Comparison of ENCODE assay signal across 8 mouse cellular contexts in the genomic region with DNA sequence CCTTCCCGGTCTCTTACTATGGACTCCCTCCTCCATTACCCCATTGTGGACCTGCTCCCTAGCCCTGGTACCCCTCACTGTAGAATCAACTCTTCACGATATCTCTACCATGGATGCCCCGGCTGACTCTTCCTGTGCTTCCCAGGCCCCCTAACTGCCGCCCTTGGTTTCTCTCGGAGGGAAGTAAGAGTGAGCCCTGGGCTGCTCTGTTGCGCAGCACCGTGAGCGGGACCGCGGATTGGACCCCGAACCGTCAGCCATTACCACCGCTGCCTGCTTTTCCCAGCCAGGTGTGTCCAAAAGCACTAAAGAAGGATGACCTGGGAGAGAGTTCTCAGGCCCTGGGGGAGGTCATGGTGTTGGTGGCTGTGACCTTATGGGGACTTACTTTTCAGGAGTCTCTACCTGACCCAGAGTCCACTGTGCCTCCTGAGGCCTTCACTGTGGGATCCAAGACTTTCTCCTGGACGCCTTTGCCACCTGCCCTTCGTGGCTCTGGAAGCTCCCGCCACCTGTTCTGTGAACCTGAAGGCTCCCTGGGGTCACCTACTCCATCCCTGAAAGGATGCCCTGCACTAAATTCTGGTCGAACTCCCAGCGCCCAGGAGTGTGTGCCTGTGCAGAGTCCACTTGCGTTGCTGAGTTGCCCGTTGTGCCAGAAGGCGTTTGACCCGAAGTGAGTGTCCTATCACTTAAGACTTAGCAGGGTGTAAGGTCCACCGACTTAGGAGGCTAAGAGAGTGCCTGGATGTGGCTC. TPM values are rescaled to one million over a fixed set of nuclear protein-coding genes. Genes with fewer than 3 reads are reported as not detected.
DNase-seq lines count a peak whose midpoint lies in the region; ATAC-seq and TF ChIP-seq lines count a peak whose summit lies in the region.

No protein-coding gene starts in this region.

- H3K27ac ChIP-seq in limb, embryonic 10.5 days, result peak overlapping the region; percentile 98
- peak overlapping the region; percentile 99 for H3K27ac ChIP-seq in midbrain, embryonic 14.5 days (replicated peaks; ENCODE audit: low read depth, low read length)

- TF ChIP-seq CTCF in G1E (IDR thresholded peaks at IDR 0.05; ENCODE audit: low read depth, low read length), result no peak

- no peaks in the 10 kb centered on the region for H3K9me3 ChIP-seq in G1E (replicated peaks)
- no peaks in the 10 kb centered on the region for H3K9me3 ChIP-seq in limb, embryonic 10.5 days (replicated peaks)
- H3K9me3 ChIP-seq in midbrain, embryonic 14.5 days (ENCODE audit: control insufficient read depth, low read length), result no peaks in the 10 kb centered on the region

- peaks cover 7% of the 10 kb centered on the region; the same call in 1 of the 2 replicates for H3K27me3 ChIP-seq in G1E (ENCODE audit: insufficient read depth, low read length)
- H3K27me3 ChIP-seq in limb, embryonic 10.5 days (ENCODE audit: low read depth, poor library complexity, severe bottlenecking), result no peaks in the 10 kb centered on the region
- no peaks in the 10 kb centered on the region for H3K27me3 ChIP-seq in midbrain, embryonic 14.5 days (ENCODE audit: control insufficient read depth, insufficient read depth, low read length)

- H3K9ac ChIP-seq in midbrain, embryonic 14.5 days (replicated peaks; ENCODE audit: low read length), result peak overlapping the region; percentile 90

- peak; percentile 41 to 53 for DNase-seq in layer of hippocampus, postnatal 10 days (ENCODE audit: low spot score in 2 of 2)
- no peak for DNase-seq in layer of hippocampus, adult 18-20 months (ENCODE audit: low spot score in 2 of 2)
- peak; percentile 20 for DNase-seq in G1E (ENCODE audit: low spot score)
- DNase-seq in embryo, embryonic 11 days, result peak; percentile 48
- peak; percentile 31 for DNase-seq in heart, postnatal 4 days
- no peak for DNase-seq in limb, embryonic 10.5 days (ENCODE audit: low spot score)
- peak; percentile 18 for DNase-seq in midbrain, embryonic 14.5 days
- DNase-seq in right cerebral cortex, adult 18-20 months, result no peak

- 13% methylated on average over 23 of the region's 23 CpGs for WGBS in limb, embryonic 10.5 days
- WGBS in midbrain, embryonic 14.5 days, result 9% methylated on average over 23 of the region's 23 CpGs

- H3K4me1 ChIP-seq in G1E (ENCODE audit: insufficient read depth, low read depth, low read length), result peaks cover 45% of the 10 kb centered on the region
- peaks cover 49% of the 10 kb centered on the region for H3K4me1 ChIP-seq in limb, embryonic 10.5 days
- peaks cover 20% of the 10 kb centered on the region for H3K4me1 ChIP-seq in midbrain, embryonic 14.5 days (ENCODE audit: control insufficient read depth, insufficient read depth, low read length)

- H3K4me2 ChIP-seq in midbrain, embryonic 14.5 days (ENCODE audit: low read length), result peak overlapping the region; percentile 95

- peak overlapping the region; percentile 78 for H3K4me3 ChIP-seq in G1E (ENCODE audit: low read depth, low read length)
- H3K4me3 ChIP-seq in limb, embryonic 10.5 days, result peak overlapping the region; percentile 80
- H3K4me3 ChIP-seq in midbrain, embryonic 14.5 days (replicated peaks; ENCODE audit: low read depth, low read length), result peak overlapping the region; percentile 63

- peak; percentile 18; the same call in 1 of the 2 replicates for ATAC-seq in G1E (ENCODE audit: extremely low read depth, insufficient number of reproducible peaks, low FRiP score, poor library complexity, severe bottlenecking)
- peak; percentile 25 for ATAC-seq in midbrain, embryonic 14.5 days (ENCODE audit: low FRiP score, low TSS enrichment)

- H3K36me3 ChIP-seq in G1E (replicated peaks), result peaks cover 31% of the 10 kb centered on the region
- H3K36me3 ChIP-seq in limb, embryonic 10.5 days, result peaks cover 26% of the 10 kb centered on the region
- H3K36me3 ChIP-seq in midbrain, embryonic 14.5 days (ENCODE audit: control insufficient read depth, insufficient read depth, low read length), result peaks cover 7% of the 10 kb centered on the region; the same call in 1 of the 2 replicates

RNA-seq across cellular contexts. Expression of a gene that starts 0.9 kb away (rescaled TPM):
- 10 to 100 TPM; 22.2 to 24.3 TPM for total RNA-seq in layer of hippocampus, postnatal 10 days (2021)
- total RNA-seq in layer of hippocampus, adult 18-20 months (2021), result 10 to 100 TPM; 27.5 to 31.8 TPM
- total RNA-seq in G1E (2014; fragmentation: Nextera tagmentation) (24.4 and 24.9 TPM in 2 replicates), G1E (2017) (23.5 and 29.3 TPM in 2 replicates)
- 43.5 and 45.5 TPM in 2 replicates for polyA plus RNA-seq in G1E (2012)
- 10 to 100 TPM; 31.7 to 31.9 TPM for total RNA-seq in heart, postnatal 4 days (2021)
- 104 and 107 TPM in 2 replicates for polyA plus RNA-seq in limb, embryonic 10.5 days (2016; fragmentation: Nextera tagmentation; extraction: Ambion mirVana)
- polyA plus RNA-seq in midbrain, embryonic 14.5 days (2014; fragmentation: Nextera tagmentation; extraction: Ambion mirVana), result 74.1 and 85.6 TPM in 2 replicates

RNA-seq across cellular contexts. Expression of a gene that starts 28.1 kb away (rescaled TPM):
- 100 to 1,000 TPM; 118 TPM for total RNA-seq in layer of hippocampus, postnatal 10 days (2021)
- total RNA-seq in layer of hippocampus, adult 18-20 months (2021), result 100 to 1,000 TPM; 136 to 138 TPM
- total RNA-seq in G1E (2014; fragmentation: Nextera tagmentation), result 58.4 and 67.3 TPM in 2 replicates
- 15.3 and 16.9 TPM in 2 replicates for total RNA-seq in G1E (2017)
- 40.7 and 42.4 TPM in 2 replicates for polyA plus RNA-seq in G1E (2012)
- total RNA-seq in heart, postnatal 4 days (2021), result 10 to 100 TPM; 93.8 to 98.1 TPM
- 9.6 and 10.6 TPM in 2 replicates for polyA plus RNA-seq in limb, embryonic 10.5 days (2016; fragmentation: Nextera tagmentation; extraction: Ambion mirVana)
- 14.3 and 15.4 TPM in 2 replicates for polyA plus RNA-seq in midbrain, embryonic 14.5 days (2014; fragmentation: Nextera tagmentation; extraction: Ambion mirVana)

Comparison
In these comparisons a context has a peak if more than half of its experiments do, and no peak if none do; other contexts are left out.
1. DNase-seq: peak in layer of hippocampus, postnatal 10 days (2 of 2), G1E (single experiment), embryo, embryonic 11 days (single experiment), heart, postnatal 4 days (single experiment) and midbrain, embryonic 14.5 days (single experiment); none in layer of hippocampus, adult 18-20 months (0 of 2), limb, embryonic 10.5 days (single experiment) and right cerebral cortex, adult 18-20 months (single experiment).
2. Peak in every context shown above with its lines, with median percentiles within 50 percentile points of each other: H3K4me3 ChIP-seq.